Mouse (Mus musculus): ENCODE data around the gene Ctsk. TPM values are rescaled to one million over a fixed set of nuclear protein-coding genes. Genes with fewer than 3 reads are reported as not detected.
"Not testable (repeated sequence)": the region's sequence is repeated elsewhere in the genome, so short reads cannot be mapped to it uniquely, and the experiment has no call there.

The Ctsk gene
- polyA plus RNA-seq, 1 experiment = 8.2 TPM

DNA sequence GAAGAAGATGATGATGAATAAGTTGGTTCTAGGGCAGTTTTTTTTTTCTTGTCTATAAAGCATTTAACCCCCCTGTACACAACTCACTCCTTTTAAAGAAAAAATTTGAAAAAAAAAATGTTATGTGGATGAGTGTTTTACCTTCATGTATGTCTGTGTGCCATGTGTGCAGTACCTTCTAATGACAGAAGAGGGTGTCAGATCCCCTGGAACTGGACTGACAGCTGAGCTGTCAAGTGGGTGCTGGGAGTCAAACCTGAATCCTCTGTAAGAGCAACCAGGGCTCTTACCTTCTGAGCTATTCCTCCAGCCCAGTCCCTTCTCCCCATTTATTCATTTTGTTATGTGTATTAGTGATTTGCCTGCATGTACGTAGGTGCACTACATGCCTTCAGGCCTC lies 32.0 kb downstream of the Ctsk start:
- Histone ChIP-seq H3K27me3 (replicated peaks; ENCODE audit: control insufficient read depth, insufficient read depth, low read length) (no peaks in the 10 kb centered on the region), H3K27ac (ENCODE audit: insufficient read depth, low read depth, low read length) (no peak overlapping the region), H3K4me3 (ENCODE audit: insufficient read depth, low read depth, low read length) (no peak overlapping the region), H3K4me1 (ENCODE audit: control insufficient read depth, insufficient read depth, low read length) (no peaks in the 10 kb centered on the region), H3K36me3 (ENCODE audit: control insufficient read depth, insufficient read depth, low read length) (no peaks in the 10 kb centered on the region)
- WGBS = 95% methylated on average over 1 of the region's 1 CpGs
- DNase-seq = no peak
- TF ChIP-seq CTCF (conservative IDR thresholded peaks at IDR 0.05; ENCODE audit: insufficient read depth, insufficient read length, low read depth, low read length) (no peak), POLR2A (IDR thresholded peaks at IDR 0.05; ENCODE audit: low read depth, low read length) (no peak)

DNA sequence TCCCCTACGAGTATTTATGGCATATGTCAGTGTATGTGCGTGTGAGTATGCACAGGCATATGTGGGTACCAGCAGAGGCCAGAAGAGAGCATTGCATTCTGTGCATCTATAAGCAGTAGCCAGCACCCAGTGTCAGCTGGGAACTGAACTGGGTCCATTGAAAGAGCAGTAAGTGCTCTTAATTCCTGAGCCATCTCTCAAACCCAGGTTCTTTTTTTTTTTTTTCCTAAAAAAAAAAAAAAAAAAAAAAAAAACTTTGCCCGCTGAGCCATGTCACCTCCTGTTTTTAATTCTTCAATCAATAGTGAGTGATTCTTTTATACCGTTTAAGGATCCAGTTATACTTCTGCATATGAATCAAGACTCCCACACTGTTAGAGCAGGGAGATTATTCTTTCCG lies 34.3 kb downstream of the Ctsk start:
- Histone ChIP-seq H3K4me1 (ENCODE audit: control insufficient read depth, insufficient read depth, low read length) (no peaks in the 10 kb centered on the region), H3K27me3 (replicated peaks; ENCODE audit: control insufficient read depth, insufficient read depth, low read length) (no peaks in the 10 kb centered on the region), H3K27ac (ENCODE audit: insufficient read depth, low read depth, low read length) (no peak overlapping the region), H3K36me3 (ENCODE audit: control insufficient read depth, insufficient read depth, low read length) (no peaks in the 10 kb centered on the region), H3K4me3 (ENCODE audit: insufficient read depth, low read depth, low read length) (no peak overlapping the region)
- no peak for DNase-seq
- TF ChIP-seq CTCF (conservative IDR thresholded peaks at IDR 0.05; ENCODE audit: insufficient read depth, insufficient read length, low read depth, low read length) (no peak), POLR2A (IDR thresholded peaks at IDR 0.05; ENCODE audit: low read depth, low read length) (no peak)
- 84% methylated on average over 5 of the region's 5 CpGs for WGBS

DNA sequence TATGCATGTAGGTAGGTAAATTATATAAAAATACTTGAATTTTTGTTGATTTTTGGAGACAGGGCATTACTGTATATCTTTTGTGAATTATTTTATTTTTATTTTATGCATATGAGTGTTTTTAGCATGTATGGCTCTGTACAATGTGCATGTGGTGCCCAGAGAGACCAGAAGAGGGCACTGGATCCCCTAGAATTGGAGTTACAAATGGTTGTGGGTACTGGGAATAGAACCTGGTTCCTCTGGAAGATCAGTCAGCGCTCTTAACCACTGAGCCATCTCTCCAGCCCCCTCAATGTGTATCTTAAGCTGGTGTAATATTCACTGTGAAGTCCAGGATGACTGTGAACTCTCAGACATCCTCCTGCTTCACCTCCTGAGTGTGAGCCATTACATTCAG lies 35.9 kb downstream of the Ctsk start:
- WGBS = 91% methylated on average over 1 of the region's 1 CpGs

DNA sequence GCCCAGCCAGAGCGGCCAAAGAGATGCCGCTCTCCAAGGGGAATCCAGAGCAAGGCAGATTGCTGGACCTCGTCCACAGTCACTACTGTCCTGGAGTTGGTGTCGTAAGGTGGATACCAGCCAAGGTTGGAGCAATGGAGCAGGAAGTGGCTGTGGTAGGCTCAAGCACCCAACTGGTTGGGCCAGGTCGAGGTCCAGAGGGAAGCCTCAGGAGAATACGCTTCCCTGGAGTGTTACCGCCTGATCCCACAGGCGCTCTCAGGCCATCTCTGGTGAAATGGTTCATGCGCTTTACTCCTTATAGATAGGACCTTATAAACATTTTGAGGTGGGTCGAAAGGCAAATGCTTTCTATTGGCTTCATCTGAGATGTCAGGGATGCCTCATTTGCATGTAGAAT lies 39.9 kb downstream of the Ctsk start:
- Histone ChIP-seq H3K36me3 (ENCODE audit: control insufficient read depth, insufficient read depth, low read length) (no peaks in the 10 kb centered on the region), H3K27ac (ENCODE audit: insufficient read depth, low read depth, low read length) (no peak overlapping the region), H3K27me3 (replicated peaks; ENCODE audit: control insufficient read depth, insufficient read depth, low read length) (no peaks in the 10 kb centered on the region), H3K4me1 (ENCODE audit: control insufficient read depth, insufficient read depth, low read length) (no peaks in the 10 kb centered on the region), H3K4me3 (ENCODE audit: insufficient read depth, low read depth, low read length) (no peak overlapping the region)
- TF ChIP-seq CTCF (conservative IDR thresholded peaks at IDR 0.05; ENCODE audit: insufficient read depth, insufficient read length, low read depth, low read length) (no peak), POLR2A (IDR thresholded peaks at IDR 0.05; ENCODE audit: low read depth, low read length) (no peak)
- no peak for DNase-seq
- 89% methylated on average over 10 of the region's 10 CpGs for WGBS

More for the DNA sequence above, 35.9 kb downstream of the Ctsk start:
- Histone ChIP-seq H3K4me1 (ENCODE audit: control insufficient read depth, insufficient read depth, low read length) (no peaks in the 10 kb centered on the region), H3K36me3 (ENCODE audit: control insufficient read depth, insufficient read depth, low read length) (no peaks in the 10 kb centered on the region), H3K27me3 (replicated peaks; ENCODE audit: control insufficient read depth, insufficient read depth, low read length) (no peaks in the 10 kb centered on the region), H3K4me3 (ENCODE audit: insufficient read depth, low read depth, low read length) (no peak overlapping the region), H3K27ac (ENCODE audit: insufficient read depth, low read depth, low read length) (no peak overlapping the region)
- no peak for TF ChIP-seq CTCF (conservative IDR thresholded peaks at IDR 0.05; ENCODE audit: insufficient read depth, insufficient read length, low read depth, low read length)
- no peak for TF ChIP-seq POLR2A (IDR thresholded peaks at IDR 0.05; ENCODE audit: low read depth, low read length)
- no peak for DNase-seq

DNA sequence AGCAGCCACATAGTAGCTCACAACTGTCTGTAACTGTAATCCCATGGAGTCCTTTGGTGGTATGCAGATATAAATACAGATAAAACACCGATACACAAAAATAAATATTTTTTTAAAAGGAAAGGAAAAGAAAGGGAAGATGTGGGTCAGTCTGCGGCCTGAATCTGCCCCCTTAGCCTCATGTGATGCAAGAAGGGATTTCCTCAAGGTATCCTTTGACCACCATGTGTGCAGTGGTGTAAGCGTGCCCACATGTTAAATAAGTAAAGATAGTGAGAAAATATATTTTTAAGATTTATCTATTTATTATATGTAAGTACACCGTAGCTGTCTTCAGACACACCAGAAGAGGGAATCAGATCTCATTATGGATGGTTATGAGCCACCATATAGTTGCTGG lies 40.8 kb downstream of the Ctsk start:
- no peaks in the 10 kb centered on the region for H3K36me3 ChIP-seq (ENCODE audit: control insufficient read depth, insufficient read depth, low read length)
- H3K4me3 ChIP-seq (ENCODE audit: insufficient read depth, low read depth, low read length) = no peak overlapping the region
- H3K27ac ChIP-seq (ENCODE audit: insufficient read depth, low read depth, low read length) = no peak overlapping the region
- DNase-seq = no peak
- TF ChIP-seq POLR2A (IDR thresholded peaks at IDR 0.05; ENCODE audit: low read depth, low read length) (no peak), CTCF (conservative IDR thresholded peaks at IDR 0.05; ENCODE audit: insufficient read depth, insufficient read length, low read depth, low read length) (no peak)
- 95% methylated on average over 4 of the region's 4 CpGs for WGBS
- H3K27me3 ChIP-seq (replicated peaks; ENCODE audit: control insufficient read depth, insufficient read depth, low read length) = no peaks in the 10 kb centered on the region
- H3K4me1 ChIP-seq (ENCODE audit: control insufficient read depth, insufficient read depth, low read length) = no peaks in the 10 kb centered on the region

DNA sequence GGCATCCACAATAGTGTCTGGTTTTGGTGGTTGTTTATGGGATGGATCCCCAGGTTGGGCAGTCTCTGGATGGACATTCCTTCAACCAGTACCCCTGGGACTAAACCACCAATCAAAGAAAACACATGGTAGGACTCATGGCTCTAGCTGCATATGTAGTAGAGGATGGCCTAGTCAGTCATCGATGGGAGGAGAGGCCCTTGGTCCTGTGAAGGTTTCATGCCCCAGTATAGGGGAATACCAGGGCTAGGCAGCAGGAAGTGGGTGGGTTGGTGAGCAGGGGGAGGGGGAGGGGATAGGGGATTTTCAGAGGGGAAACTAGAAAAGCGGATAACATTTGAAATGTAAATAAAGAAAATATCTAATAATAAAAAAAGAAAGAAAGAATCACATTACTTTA lies 42.1 kb downstream of the Ctsk start:
- H3K36me3 ChIP-seq (ENCODE audit: control insufficient read depth, insufficient read depth, low read length); DNase-seq; H3K4me1 ChIP-seq (ENCODE audit: control insufficient read depth, insufficient read depth, low read length); H3K27me3 ChIP-seq (replicated peaks; ENCODE audit: control insufficient read depth, insufficient read depth, low read length); H3K4me3 ChIP-seq (ENCODE audit: insufficient read depth, low read depth, low read length); H3K27ac ChIP-seq (ENCODE audit: insufficient read depth, low read depth, low read length): not testable (repeated sequence)
- 83% methylated on average over 2 of the region's 2 CpGs for WGBS

DNA sequence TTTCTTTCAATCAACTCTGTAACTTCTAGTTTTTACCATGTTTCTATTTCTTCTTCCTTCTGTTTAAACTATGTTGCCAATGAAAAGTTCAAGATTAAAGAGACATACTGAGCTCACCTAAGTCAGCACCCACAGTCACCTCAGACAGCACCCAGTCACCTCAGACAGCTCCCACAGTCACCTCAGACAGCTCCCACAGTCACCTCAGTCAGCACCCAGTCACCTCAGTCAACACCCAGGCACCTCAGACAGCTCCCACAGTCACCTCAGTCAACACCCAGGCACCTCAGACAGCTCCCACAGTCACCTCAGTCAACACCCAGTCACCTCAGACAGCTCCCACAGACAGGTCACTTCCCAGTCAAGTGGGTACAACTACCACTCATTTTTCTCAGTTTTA lies 43.1 kb downstream of the Ctsk start:
- Histone ChIP-seq H3K27me3 (replicated peaks; ENCODE audit: control insufficient read depth, insufficient read depth, low read length) (no peaks in the 10 kb centered on the region), H3K36me3 (ENCODE audit: control insufficient read depth, insufficient read depth, low read length) (no peaks in the 10 kb centered on the region), H3K4me1 (ENCODE audit: control insufficient read depth, insufficient read depth, low read length) (no peaks in the 10 kb centered on the region), H3K27ac (ENCODE audit: insufficient read depth, low read depth, low read length) (no peak overlapping the region), H3K4me3 (ENCODE audit: insufficient read depth, low read depth, low read length) (no peak overlapping the region)
- no peak for TF ChIP-seq CTCF (conservative IDR thresholded peaks at IDR 0.05; ENCODE audit: insufficient read depth, insufficient read length, low read depth, low read length)
- DNase-seq = no peak

DNA sequence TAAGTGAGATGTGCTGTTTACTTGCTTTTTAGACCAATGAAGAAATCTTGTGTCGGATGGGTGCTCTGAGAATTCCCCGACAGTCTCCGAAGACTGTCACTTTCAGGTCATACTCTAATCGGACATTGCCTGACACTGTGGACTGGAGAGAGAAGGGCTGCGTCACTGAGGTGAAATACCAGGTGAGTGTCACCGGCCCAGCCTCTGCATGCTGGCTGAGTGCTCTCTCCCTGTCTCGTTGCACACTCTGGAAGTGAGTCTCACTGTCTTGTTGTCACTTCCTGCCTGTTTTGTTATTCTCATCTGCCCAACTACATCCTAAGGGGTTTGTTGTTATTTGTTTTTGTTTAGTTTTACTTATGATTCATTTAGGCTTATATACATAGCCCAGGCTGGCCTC lies 43.9 kb downstream of the Ctsk start:
- Histone ChIP-seq H3K27ac (ENCODE audit: insufficient read depth, low read depth, low read length) (no peak overlapping the region), H3K36me3 (ENCODE audit: control insufficient read depth, insufficient read depth, low read length) (no peaks in the 10 kb centered on the region)
- 69% methylated on average over 7 of the region's 7 CpGs for WGBS

More for the DNA sequence above, 43.9 kb downstream of the Ctsk start:
- H3K4me3 ChIP-seq (ENCODE audit: insufficient read depth, low read depth, low read length) = no peak overlapping the region
- TF ChIP-seq POLR2A (IDR thresholded peaks at IDR 0.05; ENCODE audit: low read depth, low read length) = no peak
- no peak for TF ChIP-seq CTCF (conservative IDR thresholded peaks at IDR 0.05; ENCODE audit: insufficient read depth, insufficient read length, low read depth, low read length)
- H3K27me3 ChIP-seq (replicated peaks; ENCODE audit: control insufficient read depth, insufficient read depth, low read length) = no peaks in the 10 kb centered on the region
- H3K4me1 ChIP-seq (ENCODE audit: control insufficient read depth, insufficient read depth, low read length) = no peaks in the 10 kb centered on the region
- DNase-seq = no peak
